Mouse (Mus musculus) ES-CJ7 (cell line): ENCODE measurements around the gene Rplp2.
"Not testable (repeated sequence)": the region's sequence is repeated elsewhere in the genome, so short reads cannot be mapped to it uniquely, and the experiment has no call there.

ENCODE experiments used
- DNase-seq: peaks from one replicate; pipeline ENCODE4 v3.0.0; 2011; ENCODE audit warnings: low read depth, low spot score

Rplp2 gene

GRCm38 (mm10) chr7:141443828-141444237 lies 3.3 kb upstream of the Rplp2 start, which contains the start of gene Pidd1:
TSS of gene Pidd1 (minus strand) at chr7:141444025.
- DNase-seq, result peak; percentile 77

GRCm38 (mm10) chr7:141446374-141446773 lies 796 bp upstream of the Rplp2 start:
- not testable (repeated sequence) for DNase-seq

- DNase-seq, result no peak
Observed at GRCm38 (mm10) chr7:141451928-141452327, 4.8 kb downstream of the Rplp2 start.

- no peak for DNase-seq
Observed at GRCm38 (mm10) chr7:141453636-141454035, 6.5 kb downstream of the Rplp2 start.

- DNase-seq, result peak; percentile 94
Observed at GRCm38 (mm10) chr7:141454967-141455551, 7.9 kb downstream of the Rplp2 start, which contains the start of gene Pnpla2. TSS of gene Pnpla2 (plus strand) at chr7:141455198.

GRCm38 (mm10) chr7:141455610-141456314 lies 8.6 kb downstream of the Rplp2 start:
- DNase-seq, result peak; percentile 71

- no peak for DNase-seq
Observed at GRCm38 (mm10) chr7:141456739-141457138, 9.6 kb downstream of the Rplp2 start.

GRCm38 (mm10) chr7:141457236-141457635 lies 10.1 kb downstream of the Rplp2 start:
- no peak for DNase-seq

GRCm38 (mm10) chr7:141457986-141458660 lies 11.0 kb downstream of the Rplp2 start:
- no peak for DNase-seq

- no peak for DNase-seq
Observed at GRCm38 (mm10) chr7:141458661-141459060, 11.5 kb downstream of the Rplp2 start.

GRCm38 (mm10) chr7:141459301-141459711 lies 12.1 kb downstream of the Rplp2 start:
- no peak for DNase-seq

- no peak for DNase-seq
Observed at GRCm38 (mm10) chr7:141460001-141460390, 12.8 kb downstream of the Rplp2 start.

- DNase-seq, result no peak
Observed at GRCm38 (mm10) chr7:141460391-141461113, 13.4 kb downstream of the Rplp2 start, which contains the start of gene Cracr2b. TSS of gene Cracr2b (plus strand) at chr7:141461094.

GRCm38 (mm10) chr7:141461521-141462332 lies 14.6 kb downstream of the Rplp2 start:
- DNase-seq, result no peak

- no peak for DNase-seq
Observed at GRCm38 (mm10) chr7:141462333-141462821, 15.2 kb downstream of the Rplp2 start.

GRCm38 (mm10) chr7:141463824-141464602 lies 16.8 kb downstream of the Rplp2 start:
- no peak for DNase-seq

GRCm38 (mm10) chr7:141464603-141465201 lies 17.5 kb downstream of the Rplp2 start:
- no peak for DNase-seq

- no peak for DNase-seq
Observed at GRCm38 (mm10) chr7:141465388-141466044, 18.3 kb downstream of the Rplp2 start.

GRCm38 (mm10) chr7:141466045-141466394 lies 18.9 kb downstream of the Rplp2 start:
- no peak for DNase-seq
